Mouse (Mus musculus): Measurements from ENCODE around the gene Atf6. TPM values are rescaled to one million over a fixed set of nuclear protein-coding genes. Genes with fewer than 3 reads are reported as not detected.

Gene Atf6
- polyA plus RNA-seq, 1 experiment from 2014 or later: 8.3 TPM

DNA sequence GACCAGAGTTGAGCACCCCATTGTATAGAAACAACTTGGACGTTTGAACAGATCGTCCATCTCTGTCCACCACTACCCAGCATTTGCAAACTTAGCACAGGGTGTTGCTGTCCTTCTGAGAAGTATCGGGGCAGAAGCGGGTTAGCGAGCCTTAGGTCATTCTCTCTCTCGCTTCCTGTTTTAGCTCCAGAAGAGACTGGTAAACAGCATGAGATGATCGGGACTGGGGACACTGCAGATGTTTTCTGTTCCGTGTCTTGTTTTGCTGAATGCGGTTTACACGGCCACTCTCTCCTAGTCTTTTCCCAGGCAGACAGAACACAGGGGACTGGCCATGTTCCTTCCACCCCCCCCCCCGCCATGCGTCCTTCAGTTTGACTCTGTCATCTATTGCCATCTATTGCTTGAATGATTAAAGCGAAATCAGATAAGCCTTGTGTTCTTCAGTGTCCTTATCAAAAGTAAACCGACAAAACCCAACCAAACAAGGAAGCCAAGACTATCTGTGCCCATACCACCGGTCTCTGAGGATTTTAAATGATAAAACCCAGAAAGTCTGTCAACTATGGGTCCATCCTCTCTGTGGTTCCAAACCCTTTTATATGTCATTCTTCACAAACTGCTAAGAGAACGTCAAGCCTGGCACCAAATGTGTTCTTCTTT lies 31.0 kb upstream of the Atf6 start:
- no peak for ATAC-seq (ENCODE audit: insufficient number of reproducible peaks, low FRiP score, low TSS enrichment, low read depth)
- 77% methylated on average over 16 of the region's 16 CpGs for WGBS
- Histone ChIP-seq H3K9ac (no peak overlapping the region), H3K9me3 (no peaks in the 10 kb centered on the region), H3K4me2 (no peak overlapping the region), H3K36me3 (no peaks in the 10 kb centered on the region), H3K27me3 (peaks cover 13% of the 10 kb centered on the region), H3K4me3 (no peak overlapping the region), H3K27ac (no peak overlapping the region), H3K4me1 (peaks cover 3% of the 10 kb centered on the region)

DNA sequence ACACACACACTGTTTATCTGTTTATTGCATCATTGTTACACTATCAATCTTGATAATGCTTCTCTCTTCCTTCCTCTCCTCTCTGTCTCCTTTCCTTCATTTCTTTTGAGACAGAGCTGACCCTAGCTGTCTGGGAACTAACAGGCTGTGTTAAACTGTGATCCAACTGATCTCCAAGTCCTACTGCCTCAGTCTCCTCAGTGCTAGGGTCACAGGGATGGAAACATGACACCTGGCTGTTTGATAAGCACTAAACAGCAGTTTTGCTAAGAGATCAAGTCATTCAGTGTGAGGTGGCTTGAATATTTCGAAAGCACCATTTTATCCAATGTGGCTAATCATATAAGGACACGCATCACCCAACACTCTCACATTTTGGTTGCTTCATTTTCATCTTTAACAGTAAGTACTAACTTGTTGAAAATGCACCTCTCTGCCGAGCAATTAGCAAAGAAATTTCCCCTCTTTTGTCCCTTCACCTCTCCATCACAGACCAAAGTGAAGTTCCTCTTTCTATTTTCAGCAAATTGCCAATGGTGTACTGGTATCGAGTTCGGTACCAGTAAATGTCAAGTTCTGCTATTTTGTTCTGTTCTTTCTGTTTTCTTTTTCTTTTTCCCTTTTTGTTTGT lies 29.2 kb upstream of the Atf6 start:
- Histone ChIP-seq H3K9me3 (no peaks in the 10 kb centered on the region), H3K36me3 (no peaks in the 10 kb centered on the region), H3K4me1 (peaks cover 3% of the 10 kb centered on the region), H3K4me3 (no peak overlapping the region), H3K4me2 (no peak overlapping the region), H3K9ac (no peak overlapping the region), H3K27ac (no peak overlapping the region), H3K27me3 (0 out of 2 replicates have a peak, but pooled peaks cover 8% of the 10 kb centered on the region)
- ATAC-seq (ENCODE audit: insufficient number of reproducible peaks, low FRiP score, low TSS enrichment, low read depth): no peak
- WGBS: 80% methylated on average over 5 of the region's 5 CpGs

DNA sequence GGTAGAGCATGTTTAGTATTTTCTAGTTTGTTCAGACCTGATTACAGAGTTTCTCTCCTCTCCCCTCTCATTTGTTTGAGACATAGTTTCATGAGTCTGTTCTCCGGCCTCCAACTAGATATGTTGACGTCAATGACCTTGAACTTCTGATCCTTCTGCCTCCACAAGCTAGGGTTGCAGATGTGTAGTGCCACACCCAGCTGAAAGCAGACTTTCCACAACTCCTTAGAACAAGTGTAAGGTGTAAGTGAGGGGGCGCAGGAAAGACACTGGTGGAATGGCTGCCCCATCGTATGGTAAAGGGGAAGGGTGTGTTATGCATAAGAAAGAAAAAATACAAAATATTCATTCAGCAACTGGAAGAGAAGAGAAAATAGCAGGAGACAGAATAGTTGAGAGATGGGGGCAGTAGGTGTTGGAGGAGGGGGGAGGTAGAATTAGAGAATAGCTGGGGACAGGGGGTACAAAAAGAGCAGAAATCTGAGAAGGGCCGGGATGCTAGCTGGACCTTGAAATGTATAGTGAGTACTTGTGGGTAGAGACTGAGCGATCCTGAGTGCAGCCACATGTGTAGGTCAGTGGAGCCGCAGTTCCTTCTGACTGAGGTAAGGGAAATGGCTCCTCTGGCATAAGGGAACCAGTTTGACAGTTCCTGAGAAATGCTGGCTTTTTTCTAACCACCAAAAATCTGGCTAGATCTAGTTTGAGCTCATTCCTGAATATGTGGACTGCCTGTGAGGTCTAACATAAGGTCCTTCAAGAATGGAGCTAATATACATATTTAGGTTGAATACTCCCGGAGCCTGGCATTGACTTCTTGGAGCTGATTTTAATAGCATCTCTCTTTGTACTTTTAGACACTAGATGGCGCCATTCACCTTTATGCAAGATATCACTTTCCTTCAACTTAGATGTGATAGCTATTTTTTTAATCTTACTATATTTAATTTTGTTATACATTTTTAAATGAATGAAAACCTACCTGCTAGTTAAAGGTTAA lies 27.3 kb upstream of the Atf6 start:
- no peak overlapping the region for H3K27ac ChIP-seq
- H3K9ac ChIP-seq: no peak overlapping the region
- 0 out of 2 replicates have a peak, but pooled peaks cover 8% of the 10 kb centered on the region for H3K27me3 ChIP-seq
- no peaks in the 10 kb centered on the region for H3K9me3 ChIP-seq
- no peak overlapping the region for H3K4me3 ChIP-seq
- no peaks in the 10 kb centered on the region for H3K4me1 ChIP-seq
- ATAC-seq (ENCODE audit: insufficient number of reproducible peaks, low FRiP score, low TSS enrichment, low read depth): no peak
- no peak overlapping the region for H3K4me2 ChIP-seq
- no peaks in the 10 kb centered on the region for H3K36me3 ChIP-seq
- 64% methylated on average over 9 of the region's 9 CpGs for WGBS

DNA sequence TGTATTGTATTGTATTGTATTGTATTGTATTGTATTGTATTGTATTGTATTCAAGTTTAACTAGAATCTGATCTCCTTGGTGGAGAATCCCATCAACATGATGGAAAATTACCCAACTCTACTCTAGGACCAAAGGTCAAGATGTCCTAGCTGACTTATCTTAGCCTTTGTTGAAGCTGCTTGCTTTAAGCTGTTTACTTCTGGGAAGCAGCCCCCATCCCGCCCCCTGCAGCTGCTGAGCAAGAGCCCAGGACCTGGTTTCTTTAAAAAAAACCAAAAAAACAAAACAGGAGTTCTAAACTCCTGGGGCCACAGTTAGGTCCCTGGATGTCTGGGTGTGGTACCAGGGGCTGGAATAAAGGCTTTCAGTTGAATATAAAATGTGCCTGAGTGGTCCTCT lies 24.7 kb upstream of the Atf6 start:
- no peak for ATAC-seq (ENCODE audit: insufficient number of reproducible peaks, low FRiP score, low TSS enrichment, low read depth)
- Histone ChIP-seq H3K4me3 (no peak overlapping the region), H3K9ac (no peak overlapping the region), H3K36me3 (no peaks in the 10 kb centered on the region), H3K27ac (no peak overlapping the region), H3K27me3 (no peaks in the 10 kb centered on the region), H3K4me2 (no peak overlapping the region), H3K4me1 (no peaks in the 10 kb centered on the region), H3K9me3 (no peaks in the 10 kb centered on the region)
- WGBS: 43% methylated on average over 1 of the region's 1 CpGs

DNA sequence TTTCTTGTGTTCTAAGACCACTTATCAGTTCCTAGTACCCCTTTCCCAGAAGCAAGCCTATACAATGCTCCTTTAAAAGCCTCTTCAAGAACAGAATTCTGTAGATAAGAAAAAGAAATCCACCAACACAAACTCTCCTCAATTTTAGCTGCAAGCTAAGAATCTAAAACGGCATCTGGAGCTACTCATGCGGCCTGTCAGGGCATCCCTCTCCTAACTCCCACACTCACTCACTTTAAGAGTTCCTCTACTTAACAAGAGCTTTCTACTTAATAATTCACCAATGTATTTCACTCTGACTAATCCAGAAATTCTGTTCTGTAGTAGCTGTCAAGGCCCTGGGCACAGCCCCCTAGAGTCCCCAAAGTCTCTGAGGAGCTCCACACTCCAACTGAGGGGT lies 24.1 kb upstream of the Atf6 start:
- Histone ChIP-seq H3K9ac (no peak overlapping the region), H3K4me1 (no peaks in the 10 kb centered on the region), H3K4me2 (no peak overlapping the region), H3K9me3 (no peaks in the 10 kb centered on the region), H3K27ac (no peak overlapping the region), H3K27me3 (no peaks in the 10 kb centered on the region), H3K4me3 (no peak overlapping the region), H3K36me3 (no peaks in the 10 kb centered on the region)
- 48% methylated on average over 2 of the region's 2 CpGs for WGBS
- no peak for ATAC-seq (ENCODE audit: insufficient number of reproducible peaks, low FRiP score, low TSS enrichment, low read depth)

DNA sequence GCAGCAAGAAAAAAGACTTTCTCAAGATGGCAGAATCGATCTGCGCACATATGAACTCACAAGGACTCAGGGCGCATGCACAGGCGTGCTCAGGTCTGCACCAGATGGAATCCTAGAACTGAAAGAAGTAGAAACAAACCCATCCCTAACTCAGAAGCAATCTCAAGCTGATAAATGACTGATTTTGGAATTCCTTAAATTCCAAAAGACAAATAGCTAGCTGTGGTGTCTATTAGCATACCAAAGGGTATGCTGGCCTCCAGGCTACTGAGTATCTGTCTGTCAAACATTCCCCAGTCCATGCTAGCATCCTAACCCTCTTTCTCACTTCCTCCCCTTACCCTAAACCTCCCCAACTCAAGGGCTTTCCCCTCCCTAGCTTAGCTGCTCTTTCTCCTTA lies 21.7 kb upstream of the Atf6 start:
- 66% methylated on average over 4 of the region's 4 CpGs for WGBS
- Histone ChIP-seq H3K27ac (no peak overlapping the region), H3K9me3 (no peaks in the 10 kb centered on the region), H3K27me3 (no peaks in the 10 kb centered on the region), H3K36me3 (no peaks in the 10 kb centered on the region), H3K9ac (no peak overlapping the region), H3K4me2 (no peak overlapping the region), H3K4me1 (peaks cover 5% of the 10 kb centered on the region; the same call in 1 of the 2 replicates), H3K4me3 (no peak overlapping the region)
- ATAC-seq (ENCODE audit: insufficient number of reproducible peaks, low FRiP score, low TSS enrichment, low read depth): no peak

DNA sequence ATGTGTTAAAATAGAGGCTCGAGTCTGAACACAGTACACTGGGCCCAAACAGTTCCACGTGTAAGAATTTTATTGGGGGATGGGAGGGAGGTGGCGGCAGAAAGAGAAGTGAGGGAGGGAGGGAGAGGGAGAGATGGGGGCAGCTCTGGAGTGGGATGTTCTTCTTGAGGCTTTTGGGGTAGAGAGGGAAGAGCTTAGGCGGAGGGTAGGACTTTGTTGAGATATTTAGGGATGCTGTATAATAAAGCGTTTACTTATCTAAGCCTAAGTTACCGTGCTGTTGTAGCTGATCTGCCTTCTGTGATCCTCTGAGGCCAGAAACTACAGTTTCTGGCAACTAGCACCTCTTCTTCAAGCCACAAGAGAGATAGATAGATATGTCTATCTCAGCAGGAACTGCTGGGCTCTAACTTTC lies 18.5 kb upstream of the Atf6 start:
- H3K4me2 ChIP-seq: no peak overlapping the region
- no peak overlapping the region for H3K27ac ChIP-seq
- no peaks in the 10 kb centered on the region for H3K9me3 ChIP-seq
- H3K4me1 ChIP-seq: peaks cover 14% of the 10 kb centered on the region; the same call in 1 of the 2 replicates
- no peaks in the 10 kb centered on the region for H3K27me3 ChIP-seq
- H3K36me3 ChIP-seq: peaks cover 7% of the 10 kb centered on the region
- no peak overlapping the region for H3K9ac ChIP-seq
- no peak for ATAC-seq (ENCODE audit: insufficient number of reproducible peaks, low FRiP score, low TSS enrichment, low read depth)
- no peak overlapping the region for H3K4me3 ChIP-seq
- WGBS: 21% methylated on average over 6 of the region's 6 CpGs

DNA sequence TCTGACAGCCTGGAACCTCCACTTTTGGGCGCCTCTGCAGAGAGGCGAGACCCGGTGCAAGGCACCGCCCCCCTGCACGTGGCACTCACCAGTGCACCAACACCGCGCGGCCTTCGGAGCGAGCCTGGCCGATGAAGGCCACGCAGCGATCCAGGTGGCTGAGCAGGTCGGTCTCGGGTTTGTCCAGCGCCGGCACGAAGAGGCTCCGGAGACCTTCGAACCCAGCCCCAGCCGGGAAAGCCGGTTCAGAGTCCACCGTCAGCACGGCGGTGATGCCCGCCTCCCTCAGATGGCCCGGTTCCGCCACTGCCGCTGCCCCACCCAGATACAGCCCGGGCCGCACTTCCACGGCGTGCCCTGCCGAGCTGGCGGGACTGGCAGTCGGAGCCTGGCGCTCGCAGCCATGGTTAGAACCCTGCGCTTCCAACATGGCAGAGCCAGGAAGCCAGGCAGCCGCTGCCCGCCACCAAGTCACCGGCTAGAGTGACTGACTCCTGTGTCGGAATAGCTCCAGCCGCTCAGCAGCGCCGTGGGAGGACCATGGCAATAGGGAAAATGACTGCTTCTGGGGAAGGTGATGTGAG lies 17.5 kb upstream of the Atf6 start, which contains the start of the genes Gm26620 and Dusp12:
Gm26620 (plus strand) TSS at position 88 of the 584 bp plus-strand sequence.
Dusp12 (minus strand) TSS at position 563 of the 584 bp plus-strand sequence.
- H3K4me2 ChIP-seq: peak within 1 kb of the TSS; percentile 60
- WGBS: 0% methylated on average over 46 of the region's 46 CpGs
- peak within 1 kb of the TSS; percentile 85 for H3K9ac ChIP-seq
- H3K4me1 ChIP-seq: peaks cover 14% of the 10 kb centered on the region; the same call in 1 of the 2 replicates
- H3K27me3 ChIP-seq: no peaks in the 10 kb centered on the region
- peak; percentile 85 for ATAC-seq (ENCODE audit: insufficient number of reproducible peaks, low FRiP score, low TSS enrichment, low read depth)
- H3K9me3 ChIP-seq: no peaks in the 10 kb centered on the region
- peak within 1 kb of the TSS; percentile 88 for H3K4me3 ChIP-seq
- H3K36me3 ChIP-seq: peaks cover 17% of the 10 kb centered on the region
- H3K27ac ChIP-seq: peak within 1 kb of the TSS; percentile 88

DNA sequence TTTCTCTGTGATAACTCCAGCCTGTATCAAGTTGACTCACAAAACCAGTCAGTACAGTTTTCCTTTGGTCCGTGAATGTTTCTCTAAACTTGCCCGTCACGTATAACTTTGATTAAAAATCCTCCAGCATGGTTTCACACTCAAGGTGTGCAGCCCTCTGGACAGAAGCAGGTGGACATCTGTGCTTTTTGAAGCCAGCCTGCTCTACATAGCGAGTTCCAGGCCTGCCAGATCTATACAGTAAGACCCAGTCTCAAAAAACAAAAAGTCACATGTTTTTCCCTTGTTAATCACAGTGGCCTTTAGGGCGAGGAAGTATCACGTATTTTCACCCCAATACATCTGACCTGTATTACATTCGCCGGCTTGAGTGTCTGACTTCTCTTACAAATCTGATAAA lies 16.8 kb upstream of the Atf6 start:
- Histone ChIP-seq H3K4me1 (peaks cover 14% of the 10 kb centered on the region; the same call in 1 of the 2 replicates), H3K4me2 (peak overlapping the region; percentile 60), H3K9me3 (no peaks in the 10 kb centered on the region), H3K27me3 (no peaks in the 10 kb centered on the region), H3K27ac (no peak overlapping the region), H3K4me3 (peak overlapping the region; percentile 88), H3K36me3 (peaks cover 21% of the 10 kb centered on the region), H3K9ac (peak overlapping the region; percentile 85)
- 9% methylated on average over 8 of the region's 8 CpGs for WGBS
- ATAC-seq (ENCODE audit: insufficient number of reproducible peaks, low FRiP score, low TSS enrichment, low read depth): no peak

DNA sequence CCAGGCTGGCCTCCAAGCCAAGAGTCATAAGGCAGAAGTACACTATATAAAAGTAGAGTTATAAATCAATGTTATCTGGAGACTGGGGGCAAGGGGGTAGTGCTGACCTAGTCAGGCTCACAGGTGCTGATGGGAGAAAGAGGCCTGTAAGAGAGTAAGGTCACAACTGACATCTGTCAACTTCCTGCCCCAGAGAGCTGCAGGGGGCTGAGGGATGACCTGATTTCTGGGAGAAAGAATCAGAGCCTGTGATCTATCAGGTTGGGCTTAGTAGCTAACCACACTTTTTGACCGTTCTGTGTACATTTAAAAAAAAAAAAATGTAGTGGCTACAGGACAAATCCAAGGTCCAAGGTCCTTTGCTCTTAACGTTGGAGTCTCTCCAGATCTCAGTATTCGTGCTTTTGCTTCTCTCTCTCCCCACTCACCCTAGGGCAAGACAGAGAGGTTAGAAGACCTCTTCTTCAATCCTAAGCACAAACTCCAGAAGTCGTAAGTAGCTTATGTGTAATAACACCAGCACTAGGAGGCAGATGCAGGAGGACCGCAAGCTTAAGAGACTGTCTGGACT lies 15.4 kb upstream of the Atf6 start:
- H3K36me3 ChIP-seq: peaks cover 27% of the 10 kb centered on the region
- H3K27ac ChIP-seq: no peak overlapping the region
- H3K9ac ChIP-seq: no peak overlapping the region
- WGBS: 79% methylated on average over 5 of the region's 5 CpGs
- H3K4me2 ChIP-seq: no peak overlapping the region
- H3K27me3 ChIP-seq: no peaks in the 10 kb centered on the region
- H3K4me1 ChIP-seq: peaks cover 14% of the 10 kb centered on the region; the same call in 1 of the 2 replicates
- no peak for ATAC-seq (ENCODE audit: insufficient number of reproducible peaks, low FRiP score, low TSS enrichment, low read depth)
- no peak overlapping the region for H3K4me3 ChIP-seq
- H3K9me3 ChIP-seq: no peaks in the 10 kb centered on the region

DNA sequence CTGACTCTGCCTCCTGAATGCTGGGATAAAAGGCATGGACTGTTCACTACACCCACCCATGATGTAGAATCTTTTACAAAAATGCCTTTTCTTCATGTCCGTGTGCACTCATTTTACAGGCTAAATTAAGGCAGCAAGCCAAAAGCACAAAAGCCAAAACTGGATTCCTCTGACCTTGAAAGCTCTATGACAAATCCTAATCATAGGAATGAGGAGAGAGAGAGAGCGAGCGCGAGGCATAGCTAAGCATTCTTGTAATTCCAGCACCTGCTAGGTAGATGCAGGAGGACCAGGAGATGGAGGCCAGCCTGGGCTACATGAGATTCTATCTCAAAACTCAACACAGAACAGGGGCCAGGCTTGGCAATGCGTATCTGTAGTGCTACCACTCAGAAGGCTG lies 9.3 kb upstream of the Atf6 start:
- Histone ChIP-seq H3K4me2 (no peak overlapping the region), H3K27ac (no peak overlapping the region), H3K4me1 (no peaks in the 10 kb centered on the region), H3K36me3 (peaks cover 64% of the 10 kb centered on the region), H3K4me3 (no peak overlapping the region), H3K9ac (no peak overlapping the region), H3K27me3 (no peaks in the 10 kb centered on the region), H3K9me3 (no peaks in the 10 kb centered on the region)
- WGBS: 84% methylated on average over 5 of the region's 5 CpGs
- ATAC-seq (ENCODE audit: insufficient number of reproducible peaks, low FRiP score, low TSS enrichment, low read depth): no peak

Data from limb, embryonic 15.5 days (tissue).